Mouse (Mus musculus) ES-E14 (cell line): ENCODE results near the gene Nprl2. TPM values are rescaled to one million over a fixed set of nuclear protein-coding genes. Genes with fewer than 3 reads are reported as not detected.

Source experiments
- DNase-seq: peaks from one replicate; pipeline ENCODE4 v3.0.0-alpha.2; 2013; ENCODE audit warnings: low read depth, low spot score
- H3K27ac ChIP-seq: 2 replicates; pipeline ENCODE4 v1.5.1; 2012; ENCODE audit warnings: low read depth, mild to moderate bottlenecking, low read length, moderate library complexity, mixed read lengths; ENCODE audit not compliant: poor library complexity, insufficient read depth, severe bottlenecking
- H3K36me3 ChIP-seq: 2 replicates; pipeline ENCODE4 v1.6.1; 2012; ENCODE audit warnings: mild to moderate bottlenecking, low read length, moderate library complexity, mixed read lengths; ENCODE audit not compliant: control insufficient read depth, poor library complexity, insufficient read depth, severe bottlenecking
- H3K4me1 ChIP-seq, 2 experiments: fragments of 150-350 bp in 1 of 2; sonication (generic) in 1 of 2; 2 replicates each; pipeline ENCODE4 v1.6.1; 2012; ENCODE audit warnings: low read length in 2 of 2, mild to moderate bottlenecking in 1 of 2, mixed read lengths in 1 of 2; ENCODE audit not compliant: control insufficient read depth in 2 of 2, insufficient read depth in 2 of 2, poor library complexity in 1 of 2
- H3K4me3 ChIP-seq, 2 experiments: fragments of 150-350 bp in 1 of 2; sonication (generic) in 1 of 2; 2 replicates each; pipeline ENCODE4 v1.5.1; 2012; ENCODE audit warnings: low read length in 2 of 2, low read depth in 1 of 2, mild to moderate bottlenecking in 1 of 2, mixed read lengths in 1 of 2; ENCODE audit not compliant: insufficient read depth in 1 of 2, poor library complexity in 1 of 2, severe bottlenecking in 1 of 2
- H3K9ac ChIP-seq: 2 replicates; pipeline ENCODE4 v1.6.1; 2012; ENCODE audit warnings: low read depth, mild to moderate bottlenecking, low read length, mixed read lengths; ENCODE audit not compliant: poor library complexity, insufficient read depth, severe bottlenecking
- H3K9me3 ChIP-seq: fragments of 150-350 bp; sonication (generic); 2 replicates; pipeline ENCODE4 v1.6.1; 2012; ENCODE audit warnings: low read depth, mild to moderate bottlenecking, low read length; ENCODE audit not compliant: control insufficient read depth, insufficient read depth
- CHD2 ChIP-seq: IDR thresholded peaks from 2 replicates; pipeline ENCODE4 v1.6.1; 2014; ENCODE audit warnings: mild to moderate bottlenecking, low read depth, low read length, inconsistent platforms
- HCFC1 ChIP-seq: IDR thresholded peaks from 2 replicates; pipeline ENCODE4 v1.6.1; 2012; ENCODE audit warnings: low read length, inconsistent platforms, borderline replicate concordance; ENCODE audit not compliant: insufficient read depth
- MAFK ChIP-seq: IDR thresholded peaks from 2 replicates; pipeline ENCODE4 v1.6.1; 2014; ENCODE audit warnings: mild to moderate bottlenecking, low read depth, low read length, inconsistent platforms; ENCODE audit not compliant: insufficient read depth
- ZC3H11A ChIP-seq: IDR thresholded peaks from 2 replicates; pipeline ENCODE4 v1.6.1; 2012; ENCODE audit warnings: low read depth, mild to moderate bottlenecking, inconsistent platforms, low read length, borderline replicate concordance
- ZNF384 ChIP-seq: IDR thresholded peaks from 2 replicates; pipeline ENCODE4 v1.6.1; 2012; ENCODE audit warnings: low read depth, low read length, inconsistent platforms
- in situ Hi-C, 2 experiments: fragments of 600-800 bp; cut with MboI; formaldehyde crosslinking; loops; one replicate each; pipeline ENCODE4 v1.15.1; 2025; ENCODE audit warnings: low sequenced_read_pairs in 2 of 2, inconsistent platforms in 1 of 2; ENCODE audit not compliant: unreplicated experiment in 2 of 2
- total RNA-seq: library from RNA; depleted of rRNA; stranded (reverse); fragments of 300-350 nt; gene quantifications from 2 replicates; pipeline ENCODE4 v1.2.3, GENCODE M21; 2012

The Nprl2 gene
- total RNA-seq, 1 experiment, result 21.2 TPM

- peak overlapping the region in 1 of 2 experiments; percentile 61; a peak in 1 of 4 replicates for H3K4me3 ChIP-seq
- peaks cover 9% of the 10 kb centered on the region for H3K36me3 ChIP-seq
- H3K9me3 ChIP-seq, result no peaks in the 10 kb centered on the region
- no peak for DNase-seq
- no peak overlapping the region for H3K27ac ChIP-seq
- TF ChIP-seq MAFK (no peak), ZC3H11A (no peak), HCFC1 (no peak), ZNF384 (no peak), CHD2 (no peak)
- in situ Hi-C loops, result no loop called here
- H3K9ac ChIP-seq, result no peak overlapping the region
- H3K4me1 ChIP-seq, result peaks cover 0 to 14% of the 10 kb centered on the region in 2 experiments; a peak in 1 of 4 replicates
These were observed 10.8 kb downstream of the Nprl2 start for GRCm38 (mm10) chr9:107552690-107553393.

DNA sequence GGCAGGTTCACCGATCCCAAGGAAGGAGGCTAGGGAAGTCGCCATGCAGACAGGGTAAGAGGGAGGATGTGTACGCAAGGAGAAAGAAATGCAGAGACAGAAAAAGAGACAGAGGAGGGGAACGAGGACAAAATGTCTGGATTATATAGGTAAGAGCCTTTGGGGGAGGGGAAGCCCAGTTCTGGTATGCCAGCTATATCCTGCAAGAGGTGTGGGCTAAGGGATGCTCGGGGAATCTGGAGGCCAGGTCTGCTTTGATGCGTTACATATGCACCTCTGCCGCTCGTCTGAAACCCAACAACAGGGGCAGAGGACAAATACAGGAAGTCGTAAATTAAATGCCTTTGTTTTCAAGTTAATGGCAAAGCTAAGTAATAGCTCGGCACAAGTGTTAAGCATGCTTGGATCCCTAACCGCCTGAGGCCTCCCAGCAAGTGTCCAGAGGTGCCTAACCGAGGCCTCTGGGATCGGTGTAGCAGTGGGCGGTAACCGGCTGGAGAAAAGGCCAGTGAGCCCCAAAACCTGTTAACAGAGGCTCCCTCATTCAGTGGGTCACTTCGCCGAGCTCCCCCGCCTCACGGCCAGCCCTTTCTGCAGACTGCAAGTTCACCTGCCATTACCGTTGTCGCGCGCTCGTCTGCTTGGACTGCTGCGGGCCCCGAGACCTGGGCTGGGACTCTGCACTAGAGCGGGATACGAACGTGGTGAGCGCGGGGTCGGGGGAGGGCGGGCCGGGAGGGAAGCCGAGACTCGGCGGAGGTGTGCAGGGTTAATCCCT is 11.7 kb downstream of the Nprl2 start:
- TF ChIP-seq CHD2 (no peak), MAFK (no peak), ZNF384 (no peak), HCFC1 (no peak), ZC3H11A (no peak)
- Histone ChIP-seq H3K9me3 (no peaks in the 10 kb centered on the region), H3K9ac (peak overlapping the region; percentile 69), H3K27ac (peak overlapping the region; percentile 4; the same call in 1 of the 2 replicates), H3K4me1 (peaks cover 0 to 14% of the 10 kb centered on the region in 2 experiments; a peak in 1 of 4 replicates), H3K4me3 (peak overlapping the region; percentile 61 to 67), H3K36me3 (peaks cover 12% of the 10 kb centered on the region)
- no peak for DNase-seq
- in situ Hi-C loops, result no loop called here

- no peaks in the 10 kb centered on the region for H3K9me3 ChIP-seq
- peak overlapping the region; percentile 81 for H3K9ac ChIP-seq
- H3K27ac ChIP-seq, result peak overlapping the region; percentile 57
- DNase-seq, result peak; percentile 94
- in situ Hi-C loops, result no loop called here
- TF ChIP-seq MAFK, result no peak
- 0 out of 2 replicates have a peak, but pooled peaks have one; percentile 37 for TF ChIP-seq HCFC1
- H3K36me3 ChIP-seq, result peaks cover 16% of the 10 kb centered on the region
- H3K4me1 ChIP-seq, result peaks cover 0 to 13% of the 10 kb centered on the region in 2 experiments; a peak in 1 of 4 replicates
- H3K4me3 ChIP-seq, result peak overlapping the region; percentile 64 to 80
These were observed 12.3 kb downstream of the Nprl2 start for GRCm38 (mm10) chr9:107554319-107554825.

DNA sequence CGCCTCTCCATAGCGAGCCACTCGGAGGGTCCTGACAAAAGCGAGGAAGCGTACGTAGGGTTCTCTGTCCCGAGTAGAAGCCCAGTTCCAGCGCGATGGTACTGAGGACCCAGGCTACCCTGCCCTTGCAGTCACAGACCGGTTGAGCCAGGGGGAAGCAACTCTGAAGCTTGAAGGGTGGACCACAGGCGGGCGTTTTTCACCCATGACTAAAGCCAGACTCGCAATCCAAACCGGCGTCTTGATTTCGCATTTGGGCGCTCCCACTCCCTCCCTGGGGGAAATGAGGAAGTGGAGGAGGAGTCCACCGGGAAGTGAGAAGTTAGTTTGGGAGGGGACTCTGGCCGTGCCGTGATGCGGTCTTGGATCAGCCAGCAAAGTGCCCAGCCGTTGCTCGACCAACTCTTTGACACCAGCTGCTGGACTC is 13.0 kb downstream of the Nprl2 start:
- no peak for TF ChIP-seq HCFC1
- TF ChIP-seq ZNF384, result no peak
- TF ChIP-seq MAFK, result no peak
- TF ChIP-seq ZC3H11A, result no peak
- no peak for TF ChIP-seq CHD2
- DNase-seq, result no peak
- Histone ChIP-seq H3K4me3 (peak overlapping the region; percentile 64 to 80), H3K36me3 (peaks cover 16% of the 10 kb centered on the region), H3K9me3 (no peaks in the 10 kb centered on the region), H3K4me1 (peaks cover 0 to 12% of the 10 kb centered on the region in 2 experiments; a peak in 1 of 4 replicates), H3K27ac (peak overlapping the region; percentile 57), H3K9ac (peak overlapping the region; percentile 81)
- in situ Hi-C loops, result no loop called here
